Mouse (Mus musculus) lung, postnatal 36 days (tissue): ENCODE results near the gene Wwox.

ENCODE experiments used
- DNase-seq: peaks from one replicate; pipeline ENCODE4 v3.0.0; 2022; ENCODE audit warnings: mixed read lengths

Gene Wwox

GRCm38 (mm10) chr8:114927917-114928316 lies 488.5 kb downstream of the Wwox start:
- no peak for DNase-seq

- no peak for DNase-seq
Observed at GRCm38 (mm10) chr8:114929597-114929996, 490.1 kb downstream of the Wwox start.

- DNase-seq: no peak
Observed at GRCm38 (mm10) chr8:114932071-114932630, 492.7 kb downstream of the Wwox start.

GRCm38 (mm10) chr8:114933248-114933647 lies 493.8 kb downstream of the Wwox start:
- peak; percentile 30 for DNase-seq

- DNase-seq: no peak
Observed at GRCm38 (mm10) chr8:114936887-114937286, 497.4 kb downstream of the Wwox start.

GRCm38 (mm10) chr8:114939338-114939737 lies 499.9 kb downstream of the Wwox start:
- peak; percentile 30 for DNase-seq

- no peak for DNase-seq
Observed at GRCm38 (mm10) chr8:114941096-114941495, 501.6 kb downstream of the Wwox start.

- no peak for DNase-seq
Observed at GRCm38 (mm10) chr8:114941644-114942043, 502.2 kb downstream of the Wwox start.

- DNase-seq: no peak
Observed at GRCm38 (mm10) chr8:114947921-114948320, 508.5 kb downstream of the Wwox start.

- no peak for DNase-seq
Observed at GRCm38 (mm10) chr8:114956377-114957168, 517.1 kb downstream of the Wwox start.

GRCm38 (mm10) chr8:114958437-114959107 lies 519.1 kb downstream of the Wwox start:
- no peak for DNase-seq

GRCm38 (mm10) chr8:114959406-114959805 lies 520.0 kb downstream of the Wwox start:
- DNase-seq: no peak

GRCm38 (mm10) chr8:114962494-114962893 lies 523.0 kb downstream of the Wwox start:
- peak; percentile 14 for DNase-seq

GRCm38 (mm10) chr8:114963282-114963681 lies 523.8 kb downstream of the Wwox start:
- DNase-seq: no peak

GRCm38 (mm10) chr8:114964206-114964605 lies 524.8 kb downstream of the Wwox start:
- DNase-seq: no peak

- no peak for DNase-seq
Observed at GRCm38 (mm10) chr8:114968842-114969241, 529.4 kb downstream of the Wwox start.

- DNase-seq: peak; percentile 87
Observed at GRCm38 (mm10) chr8:114971378-114971777, 531.9 kb downstream of the Wwox start.

GRCm38 (mm10) chr8:114973002-114973461 lies 533.6 kb downstream of the Wwox start:
- peak; percentile 7 for DNase-seq

- no peak for DNase-seq
Observed at GRCm38 (mm10) chr8:114974336-114974950, 535.0 kb downstream of the Wwox start.

- no peak for DNase-seq
Observed at GRCm38 (mm10) chr8:114977746-114978145, 538.3 kb downstream of the Wwox start.

- no peak for DNase-seq
Observed at GRCm38 (mm10) chr8:114978206-114978960, 538.9 kb downstream of the Wwox start.

GRCm38 (mm10) chr8:114979671-114980070 lies 540.2 kb downstream of the Wwox start:
- DNase-seq: no peak

- DNase-seq: no peak
Observed at GRCm38 (mm10) chr8:114982762-114983161, 543.3 kb downstream of the Wwox start.
